Mouse (Mus musculus) neural tube, embryonic 10.5 days (tissue): ENCODE results near the gene Gjd3.
A peak's percentile ranks its signal among the peaks of the same experiment; 100 is the strongest.

Experiments used
- DNase-seq: peaks from one replicate; pipeline ENCODE4 v3.0.0-alpha.2; 2017; ENCODE audit warnings: low spot score; ENCODE audit errors: extremely low spot score

Gjd3 gene

GRCm38 (mm10) chr11:98981289-98981996 is 1.4 kb downstream of the Gjd3 start:
- DNase-seq, result no peak

GRCm38 (mm10) chr11:98979356-98979755 is 3.5 kb downstream of the Gjd3 start:
- DNase-seq, result no peak

- DNase-seq, result no peak
These were observed 4.2 kb downstream of the Gjd3 start for GRCm38 (mm10) chr11:98978526-98979148.

- peak; percentile 76 for DNase-seq
These were observed 7.7 kb downstream of the Gjd3 start for GRCm38 (mm10) chr11:98974871-98975719.

GRCm38 (mm10) chr11:98974213-98974612 is 8.6 kb downstream of the Gjd3 start:
- no peak for DNase-seq

- DNase-seq, result no peak
These were observed 9.2 kb downstream of the Gjd3 start for GRCm38 (mm10) chr11:98973584-98973983.

GRCm38 (mm10) chr11:98972801-98973360 is 9.9 kb downstream of the Gjd3 start:
- DNase-seq, result no peak

GRCm38 (mm10) chr11:98972215-98972614 is 10.6 kb downstream of the Gjd3 start:
- DNase-seq, result peak; percentile 85

- no peak for DNase-seq
These were observed 11.3 kb downstream of the Gjd3 start for GRCm38 (mm10) chr11:98971316-98972031.

- DNase-seq, result no peak
These were observed 12.5 kb downstream of the Gjd3 start for GRCm38 (mm10) chr11:98970191-98970925.

- peak; percentile 77 for DNase-seq
These were observed 13.3 kb downstream of the Gjd3 start for GRCm38 (mm10) chr11:98969496-98969927.

GRCm38 (mm10) chr11:98968716-98969495 is 13.9 kb downstream of the Gjd3 start:
- peak; percentile 95 for DNase-seq

- peak; percentile 38 for DNase-seq
These were observed 14.7 kb downstream of the Gjd3 start for GRCm38 (mm10) chr11:98968079-98968478.

- peak; percentile 64 for DNase-seq
These were observed 16.2 kb downstream of the Gjd3 start for GRCm38 (mm10) chr11:98966499-98967141.

GRCm38 (mm10) chr11:98965416-98966077 is 17.3 kb downstream of the Gjd3 start:
- DNase-seq, result peak; percentile 59

- DNase-seq, result peak; percentile 71
These were observed 18.0 kb downstream of the Gjd3 start for GRCm38 (mm10) chr11:98964616-98965415.

GRCm38 (mm10) chr11:98964201-98964615 is 18.6 kb downstream of the Gjd3 start:
- no peak for DNase-seq
